In the genomic region with DNA sequence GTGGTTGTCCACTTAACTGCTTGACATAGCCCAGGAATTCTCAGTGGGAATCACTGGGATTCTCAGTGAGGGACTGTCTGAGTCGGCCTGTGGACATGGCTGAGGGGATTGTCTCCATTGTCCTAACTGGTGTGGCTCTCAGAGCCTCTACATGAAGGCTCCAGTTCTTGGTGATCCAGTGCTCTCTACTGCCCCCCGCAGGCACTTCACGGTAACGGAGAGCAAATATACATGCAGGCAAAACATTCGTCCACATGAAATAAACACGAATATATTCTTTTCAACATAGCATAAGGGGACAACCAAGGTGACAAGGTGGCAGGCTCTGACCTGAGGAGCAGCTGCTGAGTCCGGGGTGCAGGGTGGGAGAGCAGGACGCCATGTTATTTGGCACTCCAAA, we compare ENCODE assay signal across 8 mouse cellular contexts. TPM values are rescaled to one million over a fixed set of nuclear protein-coding genes. Genes with fewer than 3 reads are reported as not detected.
A peak's percentile ranks its signal among the peaks of the same experiment; 100 is the strongest.
DNase-seq lines count a peak whose midpoint lies in the region; ATAC-seq and TF ChIP-seq lines count a peak whose summit lies in the region.

No protein-coding gene starts in this region.

- H3K36me3 ChIP-seq in forebrain, embryonic 14.5 days (ENCODE audit: control insufficient read depth, insufficient read depth, low read length), result no peaks in the 10 kb centered on the region
- H3K36me3 ChIP-seq in forebrain, embryonic 12.5 days (replicated peaks), result no peaks in the 10 kb centered on the region
- no peaks in the 10 kb centered on the region for H3K36me3 ChIP-seq in liver, adult 2 months (ENCODE audit: control insufficient read depth, insufficient read depth, low read length)
- no peaks in the 10 kb centered on the region for H3K36me3 ChIP-seq in spleen, adult 2 months (ENCODE audit: control insufficient read depth, insufficient read depth, low read length)
- H3K36me3 ChIP-seq in forebrain, embryonic 16.5 days (ENCODE audit: control insufficient read depth, insufficient read depth), result no peaks in the 10 kb centered on the region

- H3K79me2 ChIP-seq in liver, adult 2 months (ENCODE audit: control insufficient read depth, insufficient read depth, low read length), result no peaks in the 10 kb centered on the region

- H3K9ac ChIP-seq in forebrain, embryonic 14.5 days (ENCODE audit: low read length), result no peak overlapping the region
- H3K9ac ChIP-seq in forebrain, embryonic 12.5 days, result no peak overlapping the region
- H3K9ac ChIP-seq in liver, adult 2 months (ENCODE audit: low read depth, low read length), result no peak overlapping the region
- H3K9ac ChIP-seq in forebrain, embryonic 16.5 days (replicated peaks; ENCODE audit: low read depth, low read length), result no peak overlapping the region

- H3K27me3 ChIP-seq in forebrain, embryonic 14.5 days (replicated peaks; ENCODE audit: control insufficient read depth, insufficient read depth, low read length), result no peaks in the 10 kb centered on the region
- no peaks in the 10 kb centered on the region for H3K27me3 ChIP-seq in forebrain, embryonic 12.5 days
- H3K27me3 ChIP-seq in liver, adult 2 months (ENCODE audit: control insufficient read depth, insufficient read depth, low read length), result no peaks in the 10 kb centered on the region
- H3K27me3 ChIP-seq in spleen, adult 2 months (ENCODE audit: control insufficient read depth, insufficient read depth, low read length), result no peaks in the 10 kb centered on the region
- no peaks in the 10 kb centered on the region for H3K27me3 ChIP-seq in forebrain, embryonic 16.5 days (replicated peaks; ENCODE audit: control insufficient read depth, insufficient read depth, low read length)

- WGBS in forebrain, embryonic 14.5 days, result 39% methylated on average over 8 of the region's 8 CpGs
- 36% methylated on average over 8 of the region's 8 CpGs for WGBS in forebrain, embryonic 12.5 days
- WGBS in liver, adult 2 months, result 47% methylated on average over 8 of the region's 8 CpGs
- WGBS in spleen, adult 2 months, result 58% methylated on average over 8 of the region's 8 CpGs
- 45% methylated on average over 8 of the region's 8 CpGs for WGBS in forebrain, embryonic 16.5 days

- H3K27ac ChIP-seq in forebrain, embryonic 14.5 days (ENCODE audit: low read depth, low read length), result no peak overlapping the region
- no peak overlapping the region for H3K27ac ChIP-seq in forebrain, embryonic 12.5 days
- H3K27ac ChIP-seq in liver, adult 2 months (replicated peaks; ENCODE audit: insufficient read depth, low read depth, low read length), result no peak overlapping the region
- H3K27ac ChIP-seq in spleen, adult 2 months (ENCODE audit: insufficient read depth, low read length), result no peak overlapping the region
- H3K27ac ChIP-seq in forebrain, embryonic 16.5 days (ENCODE audit: low read length), result no peak overlapping the region

- TF ChIP-seq POLR2A in liver, adult 2 months (IDR thresholded peaks at IDR 0.05; ENCODE audit: extremely low read depth, insufficient read depth, low read length), result no peak
- no peak for TF ChIP-seq POLR2A in spleen, adult 2 months (IDR thresholded peaks at IDR 0.05; ENCODE audit: low read depth, low read length)

- no peak for ATAC-seq in forebrain, embryonic 14.5 days
- no peak for ATAC-seq in forebrain, embryonic 12.5 days (ENCODE audit: low FRiP score)
- no peak for ATAC-seq in forebrain, embryonic 16.5 days

- H3K4me3 ChIP-seq in forebrain, embryonic 14.5 days (ENCODE audit: low read depth, low read length), result no peak overlapping the region
- no peak overlapping the region for H3K4me3 ChIP-seq in forebrain, embryonic 12.5 days (replicated peaks)
- no peak overlapping the region for H3K4me3 ChIP-seq in liver, adult 2 months (ENCODE audit: insufficient read depth, low read depth, low read length)
- H3K4me3 ChIP-seq in spleen, adult 2 months (ENCODE audit: extremely low read depth, insufficient read depth, insufficient read length), result no peak overlapping the region
- no peak overlapping the region for H3K4me3 ChIP-seq in forebrain, embryonic 16.5 days (replicated peaks; ENCODE audit: low read length)

- peak; percentile 70 for TF ChIP-seq CTCF in liver, adult 2 months (IDR thresholded peaks at IDR 0.05; ENCODE audit: low read depth, low read length)
- peak; percentile 24; the same call in 1 of the 2 replicates for TF ChIP-seq CTCF in spleen, adult 2 months (IDR thresholded peaks at IDR 0.05; ENCODE audit: extremely low read depth, insufficient read depth, insufficient read length, insufficient replicate concordance)

- no peaks in the 10 kb centered on the region for H3K9me3 ChIP-seq in forebrain, embryonic 14.5 days (replicated peaks; ENCODE audit: control insufficient read depth, low read length)
- H3K9me3 ChIP-seq in forebrain, embryonic 12.5 days, result no peaks in the 10 kb centered on the region
- H3K9me3 ChIP-seq in forebrain, embryonic 16.5 days (ENCODE audit: control insufficient read depth, low read length), result no peaks in the 10 kb centered on the region

- peak; percentile 10 for DNase-seq in forebrain, embryonic 14.5 days (ENCODE audit: low spot score)
- DNase-seq in ovary, postnatal 36 days (ENCODE audit: low spot score), result peak; percentile 33
- no peak for DNase-seq in ovary, postnatal 10 days (ENCODE audit: low spot score)
- DNase-seq in cerebellum, postnatal 36 days, result peak; percentile 27 to 31
- peak; percentile 10 for DNase-seq in liver, adult 2 months (ENCODE audit: extremely low read depth, low read depth, low spot score)
- DNase-seq in spleen, adult 2 months (ENCODE audit: low read depth in 1 of 2, low spot score in 2 of 2), result no peak

- H3K4me1 ChIP-seq in forebrain, embryonic 14.5 days (ENCODE audit: control insufficient read depth, insufficient read depth, low read length), result no peaks in the 10 kb centered on the region
- no peaks in the 10 kb centered on the region for H3K4me1 ChIP-seq in forebrain, embryonic 12.5 days
- H3K4me1 ChIP-seq in liver, adult 2 months (ENCODE audit: control insufficient read depth, insufficient read depth, low read length), result no peaks in the 10 kb centered on the region
- no peaks in the 10 kb centered on the region for H3K4me1 ChIP-seq in spleen, adult 2 months (ENCODE audit: control insufficient read depth, insufficient read depth, insufficient read length)
- H3K4me1 ChIP-seq in forebrain, embryonic 16.5 days (replicated peaks; ENCODE audit: control insufficient read depth, insufficient read depth, low read length), result no peaks in the 10 kb centered on the region

- no peak overlapping the region for H3K4me2 ChIP-seq in forebrain, embryonic 14.5 days (ENCODE audit: low read length)
- no peak overlapping the region for H3K4me2 ChIP-seq in forebrain, embryonic 12.5 days
- no peak overlapping the region for H3K4me2 ChIP-seq in forebrain, embryonic 16.5 days (ENCODE audit: low read length)

RNA-seq across cellular contexts. Expression of gene Col17a1, which starts 17.5 kb away (rescaled TPM):
- 0.12 and 0.15 TPM in 2 replicates for polyA plus RNA-seq in forebrain, embryonic 14.5 days (2014; fragmentation: Nextera tagmentation; extraction: Ambion mirVana)
- 0.92 and 1.1 TPM in 2 replicates for polyA plus RNA-seq in forebrain, embryonic 12.5 days (2016; fragmentation: Nextera tagmentation; extraction: Ambion mirVana)
- total RNA-seq in liver, adult 2 months (2014; rRNA removed), result 0.09 and 0.27 TPM in 2 replicates
- polyA plus RNA-seq in liver, adult 2 months (2012; rRNA removed), result 0.12 and 0.27 TPM in 2 replicates
- polyA plus RNA-seq in spleen, adult 2 months (2012; rRNA removed), result 1.7 and 1.9 TPM in 2 replicates
- polyA plus RNA-seq in forebrain, embryonic 16.5 days (2015; fragmentation: Nextera tagmentation; extraction: Ambion mirVana), result 0.04 and 0.11 TPM in 2 replicates

RNA-seq across cellular contexts. Expression of gene Sfr1, which starts 57.1 kb away (rescaled TPM):
- 206 and 212 TPM in 2 replicates for polyA plus RNA-seq in forebrain, embryonic 14.5 days (2014; fragmentation: Nextera tagmentation; extraction: Ambion mirVana)
- 297 and 314 TPM in 2 replicates for polyA plus RNA-seq in forebrain, embryonic 12.5 days (2016; fragmentation: Nextera tagmentation; extraction: Ambion mirVana)
- total RNA-seq in liver, adult 2 months (2014; rRNA removed), result 13.4 and 13.7 TPM in 2 replicates
- polyA plus RNA-seq in liver, adult 2 months (2012; rRNA removed), result 15.3 and 16.6 TPM in 2 replicates
- 16.4 and 24.5 TPM in 2 replicates for polyA plus RNA-seq in spleen, adult 2 months (2012; rRNA removed)
- polyA plus RNA-seq in forebrain, embryonic 16.5 days (2015; fragmentation: Nextera tagmentation; extraction: Ambion mirVana), result 180 and 202 TPM in 2 replicates

Comparison
In these comparisons a context has a peak if more than half of its experiments do, and no peak if none do; other contexts are left out.
1. DNase-seq: peak in forebrain, embryonic 14.5 days (single experiment), ovary, postnatal 36 days (single experiment), cerebellum, postnatal 36 days (2 of 2) and liver, adult 2 months (single experiment); none in ovary, postnatal 10 days (single experiment) and spleen, adult 2 months (0 of 2).